Mouse (Mus musculus): Measurements from ENCODE around the gene Medag. TPM values are rescaled to one million over a fixed set of nuclear protein-coding genes. Genes with fewer than 3 reads are reported as not detected.

Medag gene
- polyA plus RNA-seq, 1 experiment from 2014 or later = 0.21 TPM

GRCm38 (mm10) chr5:149430943-149431342, 19.4 kb downstream of the Medag start:
- Histone ChIP-seq H3K4me3 (ENCODE audit: low read depth, low read length) (no peak overlapping the region), H3K27me3 (ENCODE audit: insufficient read depth, low read length) (no peaks in the 10 kb centered on the region), H3K4me1 (ENCODE audit: insufficient read depth) (peaks cover 7% of the 10 kb centered on the region; the same call in 1 of the 2 replicates), H3K9me3 (ENCODE audit: low read length) (no peaks in the 10 kb centered on the region), H3K36me3 (replicated peaks; ENCODE audit: insufficient read depth, low read length) (no peaks in the 10 kb centered on the region), H3K4me2 (ENCODE audit: low read depth, low read length) (no peak overlapping the region), H3K27ac (ENCODE audit: low read depth) (no peak overlapping the region), H3K9ac (replicated peaks) (no peak overlapping the region)
- DNase-seq = no peak
- no peak for TF ChIP-seq EP300 (IDR thresholded peaks at IDR 0.05; ENCODE audit: low read depth)
- TF ChIP-seq CTCF (IDR thresholded peaks at IDR 0.05; ENCODE audit: low read depth) = no peak
- 57% methylated on average over 3 of the region's 3 CpGs for WGBS (ENCODE audit: insufficient replicate concordance)
- no peak for ATAC-seq

- no peak overlapping the region for H3K4me3 ChIP-seq (ENCODE audit: low read depth, low read length)
- no peak for TF ChIP-seq EP300 (IDR thresholded peaks at IDR 0.05; ENCODE audit: low read depth)
- TF ChIP-seq CTCF (IDR thresholded peaks at IDR 0.05; ENCODE audit: low read depth) = no peak
- H3K27ac ChIP-seq (ENCODE audit: low read depth) = no peak overlapping the region
- H3K27me3 ChIP-seq (ENCODE audit: insufficient read depth, low read length) = no peaks in the 10 kb centered on the region
- H3K4me1 ChIP-seq (ENCODE audit: insufficient read depth) = peaks cover 8% of the 10 kb centered on the region; the same call in 1 of the 2 replicates
- WGBS (ENCODE audit: insufficient replicate concordance) = 54% methylated on average over 7 of the region's 7 CpGs
- H3K9ac ChIP-seq (replicated peaks) = no peak overlapping the region
- ATAC-seq (no peak), DNase-seq (no peak)
- no peaks in the 10 kb centered on the region for H3K9me3 ChIP-seq (ENCODE audit: low read length)
- no peak overlapping the region for H3K4me2 ChIP-seq (ENCODE audit: low read depth, low read length)
- H3K36me3 ChIP-seq (replicated peaks; ENCODE audit: insufficient read depth, low read length) = no peaks in the 10 kb centered on the region
Measured at GRCm38 (mm10) chr5:149433618-149434017, 22.1 kb downstream of the Medag start.

GRCm38 (mm10) chr5:149434141-149434690, 22.7 kb downstream of the Medag start:
- no peak overlapping the region for H3K27ac ChIP-seq (ENCODE audit: low read depth)
- H3K4me2 ChIP-seq (ENCODE audit: low read depth, low read length) = no peak overlapping the region
- H3K4me3 ChIP-seq (ENCODE audit: low read depth, low read length) = no peak overlapping the region
- DNase-seq (no peak), ATAC-seq (no peak)
- no peaks in the 10 kb centered on the region for H3K27me3 ChIP-seq (ENCODE audit: insufficient read depth, low read length)
- 19% methylated on average over 9 of the region's 9 CpGs for WGBS (ENCODE audit: insufficient replicate concordance)
- no peak overlapping the region for H3K9ac ChIP-seq (replicated peaks)
- H3K36me3 ChIP-seq (replicated peaks; ENCODE audit: insufficient read depth, low read length) = no peaks in the 10 kb centered on the region
- TF ChIP-seq CTCF (IDR thresholded peaks at IDR 0.05; ENCODE audit: low read depth) (no peak), EP300 (IDR thresholded peaks at IDR 0.05; ENCODE audit: low read depth) (no peak)
- H3K4me1 ChIP-seq (ENCODE audit: insufficient read depth) = peaks cover 4% of the 10 kb centered on the region
- no peaks in the 10 kb centered on the region for H3K9me3 ChIP-seq (ENCODE audit: low read length)

GRCm38 (mm10) chr5:149436541-149436940, 25.0 kb downstream of the Medag start:
- ATAC-seq (no peak), DNase-seq (no peak)
- Histone ChIP-seq H3K36me3 (replicated peaks; ENCODE audit: insufficient read depth, low read length) (no peaks in the 10 kb centered on the region), H3K27ac (ENCODE audit: low read depth) (no peak overlapping the region), H3K4me1 (ENCODE audit: insufficient read depth) (peaks cover 12% of the 10 kb centered on the region), H3K4me3 (ENCODE audit: low read depth, low read length) (no peak overlapping the region), H3K27me3 (ENCODE audit: insufficient read depth, low read length) (peaks cover 10% of the 10 kb centered on the region), H3K9ac (replicated peaks) (no peak overlapping the region), H3K4me2 (ENCODE audit: low read depth, low read length) (peak overlapping the region; percentile 3; the same call in 1 of the 2 replicates), H3K9me3 (ENCODE audit: low read length) (no peaks in the 10 kb centered on the region)
- WGBS (ENCODE audit: insufficient replicate concordance) = 29% methylated on average over 3 of the region's 3 CpGs
- TF ChIP-seq EP300 (IDR thresholded peaks at IDR 0.05; ENCODE audit: low read depth) = no peak
- no peak for TF ChIP-seq CTCF (IDR thresholded peaks at IDR 0.05; ENCODE audit: low read depth)

GRCm38 (mm10) chr5:149437150-149437549, 25.6 kb downstream of the Medag start:
- 58% methylated on average over 6 of the region's 6 CpGs for WGBS (ENCODE audit: insufficient replicate concordance)
- H3K27ac ChIP-seq (ENCODE audit: low read depth) = no peak overlapping the region
- no peak for ATAC-seq

GRCm38 (mm10) chr5:149439531-149440179, 28.1 kb downstream of the Medag start, which contains the start of gene Tex26:
Tex26 (plus strand) TSS chr5:149439660.
- Histone ChIP-seq H3K9me3 (ENCODE audit: low read length) (no peaks in the 10 kb centered on the region), H3K36me3 (replicated peaks; ENCODE audit: insufficient read depth, low read length) (no peaks in the 10 kb centered on the region), H3K9ac (replicated peaks) (no peak within 1 kb of the TSS), H3K4me1 (ENCODE audit: insufficient read depth) (peaks cover 12% of the 10 kb centered on the region), H3K4me3 (ENCODE audit: low read depth, low read length) (peak within 1 kb of the TSS; percentile 35), H3K4me2 (ENCODE audit: low read depth, low read length) (peak within 1 kb of the TSS; percentile 70), H3K27me3 (ENCODE audit: insufficient read depth, low read length) (peaks cover 10% of the 10 kb centered on the region), H3K27ac (ENCODE audit: low read depth) (no peak within 1 kb of the TSS)
- DNase-seq (peak; percentile 53), ATAC-seq (peak; percentile 72)
- WGBS (ENCODE audit: insufficient replicate concordance) = 1% methylated on average over 25 of the region's 25 CpGs
- no peak for TF ChIP-seq CTCF (IDR thresholded peaks at IDR 0.05; ENCODE audit: low read depth)
- no peak for TF ChIP-seq EP300 (IDR thresholded peaks at IDR 0.05; ENCODE audit: low read depth)

More at GRCm38 (mm10) chr5:149437150-149437549, 25.6 kb downstream of the Medag start:
- Histone ChIP-seq H3K4me1 (ENCODE audit: insufficient read depth) (peaks cover 12% of the 10 kb centered on the region), H3K9me3 (ENCODE audit: low read length) (no peaks in the 10 kb centered on the region), H3K36me3 (replicated peaks; ENCODE audit: insufficient read depth, low read length) (no peaks in the 10 kb centered on the region), H3K4me2 (ENCODE audit: low read depth, low read length) (no peak overlapping the region), H3K9ac (replicated peaks) (no peak overlapping the region), H3K4me3 (ENCODE audit: low read depth, low read length) (no peak overlapping the region), H3K27me3 (ENCODE audit: insufficient read depth, low read length) (peaks cover 10% of the 10 kb centered on the region)
- DNase-seq = no peak
- TF ChIP-seq EP300 (IDR thresholded peaks at IDR 0.05; ENCODE audit: low read depth) = no peak
- TF ChIP-seq CTCF (IDR thresholded peaks at IDR 0.05; ENCODE audit: low read depth) = no peak

Data from liver, postnatal 0 days (tissue).